Mouse (Mus musculus) neural tube, embryonic 11.5 days (tissue): ENCODE results near the gene Adcy5. TPM values are rescaled to one million over a fixed set of nuclear protein-coding genes. Genes with fewer than 3 reads are reported as not detected.

Source experiments
- ATAC-seq: fragments of 200-750 bp; cut with Nextera tagmentation; 2 replicates; pipeline ENCODE4 v1.8.0; 2017; ENCODE audit warnings: moderate number of reproducible peaks, mild to moderate bottlenecking, moderate TSS enrichment, moderate library complexity; ENCODE audit not compliant: insufficient read depth, low FRiP score, low TSS enrichment
- DNase-seq: peaks from one replicate; pipeline ENCODE4 v3.0.0-alpha.2; 2015; ENCODE audit warnings: low spot score
- H3K27ac ChIP-seq: fragments of 300-500 bp; sonication (generic); 2 replicates; pipeline ENCODE4 v1.5.1; 2014; ENCODE audit warnings: low read depth, mild to moderate bottlenecking, low read length
- H3K27me3 ChIP-seq: fragments of 300-500 bp; sonication (generic); 2 replicates; pipeline ENCODE4 v1.6.1; 2014; ENCODE audit warnings: mild to moderate bottlenecking, low read length, mixed read lengths; ENCODE audit not compliant: control insufficient read depth, insufficient read depth
- H3K36me3 ChIP-seq: fragments of 300-500 bp; sonication (generic); 2 replicates; pipeline ENCODE4 v1.6.1; 2014; ENCODE audit warnings: mild to moderate bottlenecking, low read length, moderate library complexity, mixed read lengths; ENCODE audit not compliant: control insufficient read depth, insufficient read depth
- H3K4me1 ChIP-seq: fragments of 300-500 bp; sonication (generic); 2 replicates; pipeline ENCODE4 v1.6.1; 2014; ENCODE audit warnings: low read length, mixed read lengths; ENCODE audit not compliant: control insufficient read depth, insufficient read depth
- H3K4me2 ChIP-seq: fragments of 300-500 bp; sonication (generic); 2 replicates; pipeline ENCODE4 v1.6.1; 2014; ENCODE audit warnings: low read depth, mild to moderate bottlenecking, moderate library complexity
- H3K4me3 ChIP-seq: fragments of 300-500 bp; sonication (generic); 2 replicates; pipeline ENCODE4 v1.5.1; 2014; ENCODE audit warnings: low read depth, low read length
- H3K9ac ChIP-seq: fragments of 300-500 bp; sonication (generic); 2 replicates; pipeline ENCODE4 v1.6.1; 2014; ENCODE audit warnings: mild to moderate bottlenecking, low read length
- H3K9me3 ChIP-seq: fragments of 300-500 bp; sonication (generic); 2 replicates; pipeline ENCODE4 v1.6.1; 2016; ENCODE audit warnings: low read length; ENCODE audit not compliant: control insufficient read depth
- WGBS: fragments of 180-500 bp; shearing (Covaris S2); extraction: QIAGEN DNeasy Blood & Tissue Kit; methylation state at CpG from one replicate; pipeline ENCODE4 v1.1.7; 2014; 5-methylcytosine and 5-hydroxymethylcytosine counted together
- polyA plus RNA-seq: library from polyadenylated mRNA; unstranded; fragments of >200 nt; fragmentation: Nextera tagmentation; extraction: Ambion mirVana; gene quantifications from 2 replicates; pipeline ENCODE4 v1.2.1, GENCODE M21; 2014

Adcy5 gene
- polyA plus RNA-seq, 1 experiment from 2014 or later: 2.3 TPM

DNA sequence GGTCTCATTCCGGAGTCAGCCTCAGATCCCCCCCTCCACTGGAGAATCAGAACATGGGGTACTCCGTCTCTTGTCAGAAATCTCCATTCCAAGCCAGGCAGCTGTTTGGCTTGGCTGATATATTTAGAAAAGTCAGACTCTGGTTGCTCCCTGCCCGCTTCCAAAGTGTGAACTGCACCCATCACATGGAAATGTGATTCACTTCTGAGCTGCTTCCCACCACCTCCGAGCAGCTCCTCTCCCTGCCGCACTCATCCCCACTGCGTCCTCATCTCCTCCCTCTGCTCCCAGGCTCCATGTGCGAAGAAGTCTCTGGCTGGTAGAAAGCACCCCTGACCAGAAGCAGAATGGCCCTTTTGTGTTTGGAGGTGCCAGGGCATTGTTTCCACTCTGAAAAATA is 37.2 kb upstream of the Adcy5 start:
- DNase-seq (no peak), ATAC-seq (no peak)
- Histone ChIP-seq H3K27ac (no peak overlapping the region), H3K9ac (no peak overlapping the region), H3K4me3 (no peak overlapping the region), H3K36me3 (no peaks in the 10 kb centered on the region), H3K9me3 (no peaks in the 10 kb centered on the region), H3K27me3 (no peaks in the 10 kb centered on the region), H3K4me2 (no peak overlapping the region), H3K4me1 (no peaks in the 10 kb centered on the region)
- WGBS: 64% methylated on average over 7 of the region's 7 CpGs

DNA sequence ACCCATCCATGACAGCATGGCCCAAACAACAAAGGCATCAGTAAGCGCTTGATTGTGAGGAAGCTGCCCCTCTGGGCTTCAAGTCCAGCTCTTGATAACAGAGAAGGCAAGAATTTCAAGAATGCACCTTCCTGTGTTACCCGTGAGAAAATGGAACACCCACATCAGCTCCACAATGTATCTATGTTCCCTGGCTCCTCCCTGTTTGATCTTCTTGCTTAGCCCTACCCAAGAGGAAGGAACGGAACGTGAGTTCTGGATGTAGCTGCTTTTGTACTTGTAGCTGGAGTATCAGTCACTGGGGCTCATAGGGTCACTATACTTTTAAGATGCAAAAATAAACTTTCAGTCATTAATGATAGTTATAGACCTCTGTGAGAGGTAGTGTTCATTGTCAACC is 34.1 kb upstream of the Adcy5 start:
- Histone ChIP-seq H3K27ac (no peak overlapping the region), H3K4me1 (no peaks in the 10 kb centered on the region), H3K9me3 (no peaks in the 10 kb centered on the region), H3K4me2 (no peak overlapping the region), H3K27me3 (no peaks in the 10 kb centered on the region), H3K36me3 (no peaks in the 10 kb centered on the region), H3K9ac (no peak overlapping the region), H3K4me3 (no peak overlapping the region)
- DNase-seq (no peak), ATAC-seq (no peak)
- WGBS: 83% methylated on average over 4 of the region's 4 CpGs

DNA sequence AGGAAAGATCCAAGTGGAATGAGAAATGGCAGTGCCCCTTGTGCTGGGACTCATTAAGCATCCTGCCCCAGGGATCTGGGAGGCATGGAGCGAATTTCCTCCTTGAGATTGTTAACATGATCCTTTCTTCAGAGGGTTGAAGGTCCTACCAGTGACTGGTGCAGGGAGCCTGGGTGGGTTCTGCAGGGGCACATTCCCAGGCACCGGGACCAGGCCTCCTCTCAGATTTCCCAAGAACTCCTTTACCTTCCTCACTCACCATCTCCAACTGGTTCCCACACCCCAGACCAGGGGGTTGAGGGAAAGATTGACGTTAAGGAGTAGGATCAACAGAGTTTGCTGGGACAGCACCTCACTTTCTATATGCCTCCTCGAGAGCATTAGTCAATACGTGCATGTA is 27.4 kb upstream of the Adcy5 start:
- Histone ChIP-seq H3K9me3 (no peaks in the 10 kb centered on the region), H3K4me2 (no peak overlapping the region), H3K9ac (no peak overlapping the region), H3K36me3 (no peaks in the 10 kb centered on the region), H3K4me3 (no peak overlapping the region), H3K27me3 (no peaks in the 10 kb centered on the region), H3K27ac (no peak overlapping the region), H3K4me1 (no peaks in the 10 kb centered on the region)
- DNase-seq (no peak), ATAC-seq (no peak)
- WGBS: 88% methylated on average over 5 of the region's 5 CpGs

DNA sequence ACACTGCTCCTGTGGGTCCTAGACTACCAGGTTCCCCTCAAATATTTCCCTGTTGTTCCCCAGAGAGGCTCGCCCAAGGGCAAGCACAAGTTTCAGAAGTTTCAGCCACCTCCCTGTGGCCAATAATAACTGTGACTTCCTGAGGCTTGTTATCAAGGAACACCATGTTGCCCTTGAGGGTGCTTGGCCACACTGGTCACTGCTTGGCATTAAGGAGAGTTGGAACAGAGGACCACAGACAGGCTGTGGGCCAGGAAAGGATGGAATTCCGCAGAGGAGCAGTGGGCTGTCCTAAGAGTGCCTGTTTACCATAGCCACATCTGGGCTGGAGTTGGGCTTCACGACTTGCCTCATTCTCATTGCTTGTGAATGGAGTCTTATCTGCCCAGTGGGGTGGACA is 24.5 kb upstream of the Adcy5 start:
- no peak overlapping the region for H3K9ac ChIP-seq
- H3K27me3 ChIP-seq: no peaks in the 10 kb centered on the region
- H3K36me3 ChIP-seq: no peaks in the 10 kb centered on the region
- ATAC-seq (no peak), DNase-seq (no peak)
- H3K4me3 ChIP-seq: no peak overlapping the region
- 0 out of 2 replicates have a peak overlapping the region, but pooled peaks have one; percentile 4 for H3K27ac ChIP-seq
- H3K4me1 ChIP-seq: no peaks in the 10 kb centered on the region
- H3K9me3 ChIP-seq: no peaks in the 10 kb centered on the region
- WGBS: 82% methylated on average over 3 of the region's 3 CpGs
- H3K4me2 ChIP-seq: no peak overlapping the region

DNA sequence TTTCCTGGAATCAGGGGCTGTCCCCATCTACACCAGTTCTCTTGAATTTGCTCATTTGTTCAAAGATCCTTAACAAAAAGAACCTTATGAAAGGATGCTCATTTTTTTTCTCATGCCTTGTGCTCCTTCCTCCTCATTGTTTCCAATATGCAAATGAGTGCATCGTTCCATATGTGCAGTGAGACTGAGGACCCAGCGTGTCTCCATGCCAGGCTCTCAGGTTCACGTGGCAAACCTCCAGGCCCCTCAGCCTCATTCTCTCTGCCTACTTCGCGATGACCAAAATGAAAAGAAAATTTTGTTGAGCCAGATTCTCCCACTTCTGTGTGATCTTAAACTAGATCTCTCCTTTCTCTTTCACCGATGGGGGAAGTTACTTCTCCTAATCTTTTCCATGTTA is 15.3 kb upstream of the Adcy5 start:
- peaks cover 4% of the 10 kb centered on the region; the same call in 1 of the 2 replicates for H3K4me1 ChIP-seq
- no peak overlapping the region for H3K4me3 ChIP-seq
- no peak overlapping the region for H3K27ac ChIP-seq
- H3K9me3 ChIP-seq: no peaks in the 10 kb centered on the region
- H3K9ac ChIP-seq: no peak overlapping the region
- no peak for DNase-seq
- H3K36me3 ChIP-seq: no peaks in the 10 kb centered on the region
- H3K27me3 ChIP-seq: no peaks in the 10 kb centered on the region
- H3K4me2 ChIP-seq: no peak overlapping the region
- WGBS: 74% methylated on average over 6 of the region's 6 CpGs
- ATAC-seq: no peak

DNA sequence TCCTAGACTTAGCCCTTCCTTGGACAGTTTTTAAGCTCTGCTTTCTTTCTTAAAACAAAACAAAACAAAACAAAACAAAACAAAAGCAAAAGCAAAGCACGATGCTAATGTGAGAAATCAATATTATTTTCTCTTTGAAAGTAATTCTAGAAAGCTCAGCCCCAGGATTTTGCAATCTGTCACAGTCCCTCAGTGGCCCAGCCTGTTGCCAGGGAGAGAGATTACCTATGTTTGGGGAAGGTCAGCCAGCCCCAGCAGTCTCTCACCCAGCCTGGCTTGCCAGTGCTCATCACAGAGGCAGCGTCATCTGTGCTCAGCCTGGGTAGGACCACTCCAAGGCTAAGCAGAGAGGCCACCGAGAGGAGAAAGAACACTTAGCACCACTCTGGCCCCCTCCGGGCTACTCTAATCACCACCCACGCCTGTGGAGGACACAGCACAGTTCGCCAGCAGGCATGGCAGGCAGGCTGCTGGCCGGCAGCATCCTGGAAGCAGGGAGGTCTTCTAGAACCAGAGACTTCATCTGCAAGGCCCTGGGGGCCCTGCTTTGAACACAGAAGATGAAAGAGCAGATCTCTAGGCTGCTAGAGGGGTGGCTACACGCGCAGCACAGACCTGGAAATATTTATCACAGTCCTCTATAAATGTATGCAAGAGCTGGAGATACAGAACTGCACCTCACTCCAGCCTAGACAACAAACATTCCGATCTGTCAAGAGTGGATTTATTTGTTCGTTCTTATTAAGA is 14.6 kb upstream of the Adcy5 start:
- no peak overlapping the region; the same call in 1 of the 2 replicates for H3K4me2 ChIP-seq
- 0 out of 2 replicates have a peak overlapping the region, but pooled peaks have one; percentile 9 for H3K27ac ChIP-seq
- H3K4me1 ChIP-seq: peaks cover 4% of the 10 kb centered on the region; the same call in 1 of the 2 replicates
- 40% methylated on average over 11 of the region's 11 CpGs for WGBS
- no peaks in the 10 kb centered on the region for H3K27me3 ChIP-seq
- no peaks in the 10 kb centered on the region for H3K36me3 ChIP-seq
- no peak overlapping the region for H3K4me3 ChIP-seq
- ATAC-seq (no peak), DNase-seq (peak; percentile 48)
- H3K9ac ChIP-seq: peak overlapping the region; percentile 15; the same call in 1 of the 2 replicates
- no peaks in the 10 kb centered on the region for H3K9me3 ChIP-seq

DNA sequence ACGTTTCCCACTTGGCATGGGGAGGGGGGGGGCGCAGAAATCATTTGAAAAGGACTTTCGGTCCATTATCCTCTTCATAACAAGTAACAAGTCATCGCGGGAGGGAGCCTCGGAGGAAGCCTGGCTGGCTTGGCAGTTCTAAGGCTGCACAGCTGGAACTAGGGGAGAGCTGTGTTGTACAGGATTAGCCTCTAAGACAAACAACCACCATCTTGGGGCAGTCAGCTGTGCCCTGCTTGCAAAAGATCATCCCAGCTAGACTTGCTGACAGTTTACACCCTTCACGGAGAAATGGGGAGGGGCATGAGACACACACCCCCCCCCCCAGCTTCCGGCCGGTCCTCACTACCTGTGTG is 14.1 kb upstream of the Adcy5 start:
- Histone ChIP-seq H3K9me3 (no peaks in the 10 kb centered on the region), H3K36me3 (no peaks in the 10 kb centered on the region), H3K27me3 (no peaks in the 10 kb centered on the region), H3K4me2 (no peak overlapping the region; the same call in 1 of the 2 replicates), H3K27ac (no peak overlapping the region), H3K9ac (no peak overlapping the region), H3K4me1 (peaks cover 4% of the 10 kb centered on the region; the same call in 1 of the 2 replicates), H3K4me3 (no peak overlapping the region)
- DNase-seq (no peak), ATAC-seq (no peak)
- 52% methylated on average over 9 of the region's 9 CpGs for WGBS

DNA sequence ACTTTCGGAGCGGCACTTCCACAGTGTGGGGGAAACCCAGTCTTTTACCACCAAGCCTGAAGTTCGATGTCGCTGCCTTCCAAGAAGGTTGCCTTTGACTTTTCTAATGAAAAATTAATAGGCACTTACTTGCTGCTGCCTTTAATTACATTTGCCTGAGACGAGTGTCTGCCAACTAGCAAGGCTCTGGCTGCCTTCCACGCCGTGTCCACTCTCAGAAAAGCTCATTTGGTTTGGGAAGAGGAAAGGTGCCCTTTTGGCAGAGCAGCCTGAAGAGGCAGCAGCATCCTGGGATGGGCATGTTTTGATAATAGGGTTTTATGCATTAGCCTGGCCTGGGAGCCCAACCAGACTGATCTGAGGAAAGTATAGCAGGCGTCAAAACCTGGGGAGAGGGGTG is 12.8 kb upstream of the Adcy5 start:
- ATAC-seq (no peak), DNase-seq (no peak)
- Histone ChIP-seq H3K27me3 (no peaks in the 10 kb centered on the region), H3K9me3 (no peaks in the 10 kb centered on the region), H3K36me3 (no peaks in the 10 kb centered on the region), H3K4me2 (no peak overlapping the region), H3K9ac (no peak overlapping the region), H3K27ac (no peak overlapping the region), H3K4me3 (no peak overlapping the region), H3K4me1 (peaks cover 4% of the 10 kb centered on the region; the same call in 1 of the 2 replicates)
- 82% methylated on average over 8 of the region's 8 CpGs for WGBS

DNA sequence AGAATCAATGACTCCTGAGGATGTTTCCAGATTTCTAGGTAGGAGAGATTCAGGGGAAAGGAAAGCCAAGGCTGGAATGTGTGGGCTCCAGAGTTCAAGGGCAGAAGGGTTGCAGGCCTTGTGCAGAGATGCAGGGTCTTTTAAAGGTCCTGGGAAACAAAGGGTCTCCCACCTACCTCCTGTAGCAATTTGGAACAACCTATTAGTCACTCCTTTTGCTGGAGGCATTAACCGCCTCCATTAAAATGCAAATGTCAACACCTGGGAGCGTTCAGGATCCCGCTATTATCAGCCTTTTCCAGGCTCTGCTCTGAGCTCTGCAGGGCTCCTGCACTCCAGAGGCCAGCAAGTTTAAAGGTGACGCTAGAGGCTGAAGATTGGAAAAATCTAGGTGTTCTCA is 8.5 kb upstream of the Adcy5 start:
- WGBS: 13% methylated on average over 4 of the region's 4 CpGs
- H3K4me3 ChIP-seq: no peak overlapping the region
- no peak for ATAC-seq

More for the DNA sequence above, 8.5 kb upstream of the Adcy5 start:
- Histone ChIP-seq H3K36me3 (no peaks in the 10 kb centered on the region), H3K4me2 (no peak overlapping the region), H3K9ac (no peak overlapping the region), H3K27ac (no peak overlapping the region), H3K4me1 (no peaks in the 10 kb centered on the region), H3K9me3 (no peaks in the 10 kb centered on the region), H3K27me3 (no peaks in the 10 kb centered on the region)
- DNase-seq: no peak
